Mouse (Mus musculus): ENCODE data around the gene Bcl2l2. TPM values are rescaled to one million over a fixed set of nuclear protein-coding genes. Genes with fewer than 3 reads are reported as not detected.

The Bcl2l2 gene
- total RNA-seq (2014; fragmentation: Nextera tagmentation): 9.4 and 13.5 TPM in 2 replicates
- total RNA-seq (2017): 9.9 and 10.9 TPM in 2 replicates

GRCm38 (mm10) chr14:54883154-54884021 lies at the start of gene Bcl2l2, which contains the start of gene Gm20521:
TSS of gene Bcl2l2 (plus strand) at chr14:54883377.
TSS of gene Gm20521 (plus strand) at chr14:54883441.
- ATAC-seq (replicated peaks; ENCODE audit: poor library complexity, severe bottlenecking): peak; percentile 97

- no peak; the same call in 1 of the 2 replicates for ATAC-seq (replicated peaks; ENCODE audit: poor library complexity, severe bottlenecking)
Measured at GRCm38 (mm10) chr14:54843461-54843860, 39.7 kb upstream of the Bcl2l2 start.

GRCm38 (mm10) chr14:54855726-54856125 lies 27.5 kb upstream of the Bcl2l2 start:
- no peak for ATAC-seq (replicated peaks; ENCODE audit: poor library complexity, severe bottlenecking)

GRCm38 (mm10) chr14:54856703-54857102 lies 26.5 kb upstream of the Bcl2l2 start:
- no peak for ATAC-seq (replicated peaks; ENCODE audit: poor library complexity, severe bottlenecking)

GRCm38 (mm10) chr14:54857891-54858290 lies 25.3 kb upstream of the Bcl2l2 start:
- no peak for ATAC-seq (replicated peaks; ENCODE audit: poor library complexity, severe bottlenecking)

- ATAC-seq (replicated peaks; ENCODE audit: poor library complexity, severe bottlenecking): 0 out of 2 replicates have a peak, but pooled peaks have one; percentile 20
Measured at GRCm38 (mm10) chr14:54860511-54860910, 22.7 kb upstream of the Bcl2l2 start.

GRCm38 (mm10) chr14:54863501-54864312 lies 19.5 kb upstream of the Bcl2l2 start:
- peak; percentile 91 for ATAC-seq (replicated peaks; ENCODE audit: poor library complexity, severe bottlenecking)

- peak; percentile 38 for ATAC-seq (replicated peaks; ENCODE audit: poor library complexity, severe bottlenecking)
Measured at GRCm38 (mm10) chr14:54864313-54865036, 18.7 kb upstream of the Bcl2l2 start.

GRCm38 (mm10) chr14:54865626-54866025 lies 17.6 kb upstream of the Bcl2l2 start:
- ATAC-seq (replicated peaks; ENCODE audit: poor library complexity, severe bottlenecking): no peak

GRCm38 (mm10) chr14:54866268-54866667 lies 16.9 kb upstream of the Bcl2l2 start:
- no peak for ATAC-seq (replicated peaks; ENCODE audit: poor library complexity, severe bottlenecking)

GRCm38 (mm10) chr14:54866936-54867335 lies 16.2 kb upstream of the Bcl2l2 start:
- no peak for ATAC-seq (replicated peaks; ENCODE audit: poor library complexity, severe bottlenecking)

- ATAC-seq (replicated peaks; ENCODE audit: poor library complexity, severe bottlenecking): peak; percentile 12
Measured at GRCm38 (mm10) chr14:54868026-54868425, 15.2 kb upstream of the Bcl2l2 start.

- ATAC-seq (replicated peaks; ENCODE audit: poor library complexity, severe bottlenecking): no peak
Measured at GRCm38 (mm10) chr14:54870861-54871260, 12.3 kb upstream of the Bcl2l2 start, which contains the start of gene Homez. TSS of gene Homez (minus strand) at chr14:54870961.

- no peak for ATAC-seq (replicated peaks; ENCODE audit: poor library complexity, severe bottlenecking)
Measured at GRCm38 (mm10) chr14:54874165-54874564, 9.0 kb upstream of the Bcl2l2 start.

GRCm38 (mm10) chr14:54875844-54876538 lies 7.2 kb upstream of the Bcl2l2 start:
- ATAC-seq (replicated peaks; ENCODE audit: poor library complexity, severe bottlenecking): peak; percentile 10

GRCm38 (mm10) chr14:54876539-54877047 lies 6.6 kb upstream of the Bcl2l2 start:
- ATAC-seq (replicated peaks; ENCODE audit: poor library complexity, severe bottlenecking): peak; percentile 77

GRCm38 (mm10) chr14:54877048-54877715 lies 6.0 kb upstream of the Bcl2l2 start, which contains the start of gene Ppp1r3e:
TSS of gene Ppp1r3e (minus strand) at chr14:54877550.
- peak; percentile 76 for ATAC-seq (replicated peaks; ENCODE audit: poor library complexity, severe bottlenecking)

GRCm38 (mm10) chr14:54884022-54884712 lies 990 bp downstream of the Bcl2l2 start:
- no peak for ATAC-seq (replicated peaks; ENCODE audit: poor library complexity, severe bottlenecking)

Data from granulocyte monocyte progenitor cell, adult 5-6 weeks (primary cell).